Comparison of ENCODE assay signal across 8 mouse cellular contexts in the genomic region with DNA sequence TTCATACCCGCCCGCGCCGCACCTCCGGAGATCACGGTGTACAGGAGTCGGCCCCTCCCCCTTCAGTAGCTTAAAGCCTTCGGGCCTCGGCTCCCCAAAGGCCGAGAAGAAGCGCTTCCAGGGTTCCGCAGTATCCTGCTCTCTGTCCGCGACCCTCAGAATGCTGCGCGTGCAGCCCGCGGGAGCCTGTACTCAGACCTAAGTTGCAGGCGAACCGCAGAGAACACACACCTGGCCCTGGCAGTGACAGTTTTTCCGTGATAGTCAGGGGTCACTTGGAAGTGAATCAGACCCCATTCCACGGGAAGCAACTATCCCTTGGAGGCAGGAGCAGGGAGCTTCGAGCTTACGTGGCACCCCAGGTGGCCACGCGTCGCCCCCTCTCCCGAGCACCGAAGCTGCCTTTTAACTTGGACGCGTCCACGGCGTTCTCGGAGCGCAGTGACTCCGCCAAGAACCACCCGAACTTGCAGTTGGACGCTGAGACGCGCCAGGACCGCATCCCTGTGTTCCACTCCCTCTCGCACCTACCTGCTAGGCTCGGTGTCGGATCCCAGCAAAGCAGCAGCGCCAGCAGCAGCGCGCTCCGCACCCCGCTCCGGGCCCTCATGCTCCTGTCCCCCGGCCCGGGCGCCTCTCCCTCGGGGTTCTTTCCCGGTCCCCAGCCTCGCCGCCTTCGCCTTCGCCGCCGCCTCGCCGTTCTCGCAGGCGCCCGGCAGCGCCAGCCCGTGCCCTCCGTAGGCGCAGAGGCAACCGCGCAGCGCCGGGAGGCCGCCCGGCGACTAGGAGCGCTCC. TPM values are rescaled to one million over a fixed set of nuclear protein-coding genes. Genes with fewer than 3 reads are reported as not detected.
DNase-seq lines count a peak whose midpoint lies in the region; ATAC-seq lines count a peak whose summit lies in the region.

No protein-coding gene starts in this region.

- no peak for DNase-seq in neural tube, embryonic 11.5 days (ENCODE audit: low spot score)
- no peak for DNase-seq in neural tube, embryonic 10.5 days (ENCODE audit: extremely low spot score, low spot score)
- DNase-seq in cerebellum, postnatal 10 days, result peak; percentile 74 to 83
- peak; percentile 40 to 41 for DNase-seq in heart, postnatal 10 days
- no peak for DNase-seq in liver, embryonic 11.5 days (ENCODE audit: low spot score)
- DNase-seq in c-Kit-positive CD71-positive TER-119-positive erythroid progenitor cells, embryonic 14.5 days (ENCODE audit: low spot score), result no peak
- DNase-seq in urinary bladder, postnatal 10 days (ENCODE audit: low spot score), result no peak
- no peak for DNase-seq in layer of hippocampus, adult 18-20 months (ENCODE audit: low spot score in 2 of 2)

- peaks cover 60% of the 10 kb centered on the region for H3K27me3 ChIP-seq in neural tube, embryonic 11.5 days (ENCODE audit: control insufficient read depth, insufficient read depth, low read length)
- peaks cover 87% of the 10 kb centered on the region for H3K27me3 ChIP-seq in liver, embryonic 11.5 days (replicated peaks; ENCODE audit: control insufficient read depth, insufficient read depth, low read length)

- under 1% methylated on average over 68 of the region's 78 CpGs for WGBS in neural tube, embryonic 11.5 days
- 2% methylated on average over 78 of the region's 78 CpGs for WGBS in liver, embryonic 11.5 days

- H3K27ac ChIP-seq in neural tube, embryonic 11.5 days (ENCODE audit: low read depth, low read length), result 0 out of 2 replicates have a peak overlapping the region, but pooled peaks have one; percentile 20
- H3K27ac ChIP-seq in liver, embryonic 11.5 days (ENCODE audit: low read depth, low read length), result peak overlapping the region; percentile 43; the same call in 1 of the 2 replicates

- peak overlapping the region; percentile 59 for H3K4me3 ChIP-seq in neural tube, embryonic 11.5 days (ENCODE audit: low read depth, low read length)
- H3K4me3 ChIP-seq in liver, embryonic 11.5 days (ENCODE audit: low read depth, low read length), result peak overlapping the region; percentile 62

- H3K4me1 ChIP-seq in neural tube, embryonic 11.5 days (ENCODE audit: control insufficient read depth, insufficient read depth, low read length), result peaks cover 25% of the 10 kb centered on the region
- no peaks in the 10 kb centered on the region; the same call in none of the 2 replicates for H3K4me1 ChIP-seq in liver, embryonic 11.5 days (replicated peaks; ENCODE audit: control insufficient read depth, insufficient read depth, low read length)

- peak overlapping the region; percentile 97 for H3K4me2 ChIP-seq in neural tube, embryonic 11.5 days (ENCODE audit: low read depth)
- H3K4me2 ChIP-seq in liver, embryonic 11.5 days, result peak overlapping the region; percentile 80

- H3K9me3 ChIP-seq in neural tube, embryonic 11.5 days (ENCODE audit: control insufficient read depth, low read length), result no peaks in the 10 kb centered on the region
- H3K9me3 ChIP-seq in liver, embryonic 11.5 days (ENCODE audit: control insufficient read depth, low read length), result no peaks in the 10 kb centered on the region

- H3K9ac ChIP-seq in neural tube, embryonic 11.5 days (ENCODE audit: low read length), result peak overlapping the region; percentile 74
- peak overlapping the region; percentile 58 for H3K9ac ChIP-seq in liver, embryonic 11.5 days (ENCODE audit: low read depth, low read length)

- H3K36me3 ChIP-seq in neural tube, embryonic 11.5 days (ENCODE audit: control insufficient read depth, insufficient read depth, low read length), result no peaks in the 10 kb centered on the region
- H3K36me3 ChIP-seq in liver, embryonic 11.5 days (ENCODE audit: control insufficient read depth, insufficient read depth, low read length), result no peaks in the 10 kb centered on the region

- no peak for ATAC-seq in neural tube, embryonic 11.5 days (ENCODE audit: insufficient read depth, low FRiP score, low TSS enrichment)
- ATAC-seq in liver, embryonic 11.5 days (replicated peaks; ENCODE audit: low FRiP score), result peak; percentile 5; the same call in 1 of the 2 replicates

- intact Hi-C loops in heart, postnatal 10 days (cut with DNase I), result loop anchor here (1.0 to 2.0 kb wide), 2 partner anchors 22 to 52 kb away; no protein-coding TSS in a partner anchor

RNA-seq across cellular contexts. Expression of a gene that starts 0.6 kb away (rescaled TPM):
- 2.3 and 2.9 TPM in 2 replicates for polyA plus RNA-seq in neural tube, embryonic 11.5 days (2014; fragmentation: Nextera tagmentation; extraction: Ambion mirVana)
- 10 to 100 TPM; 35.3 to 47.0 TPM for total RNA-seq in heart, postnatal 10 days (2021)
- 3.2 and 4.2 TPM in 2 replicates for polyA plus RNA-seq in liver, embryonic 11.5 days (2014; fragmentation: Nextera tagmentation; extraction: Ambion mirVana)
- 10 to 100 TPM; 15.0 to 15.6 TPM for total RNA-seq in layer of hippocampus, adult 18-20 months (2021)

Comparison
In these comparisons a context has a peak if more than half of its experiments do, and no peak if none do; other contexts are left out.
1. DNase-seq: peak in cerebellum, postnatal 10 days (2 of 2) and heart, postnatal 10 days (2 of 2); none in neural tube, embryonic 11.5 days (single experiment), neural tube, embryonic 10.5 days (single experiment), liver, embryonic 11.5 days (single experiment), c-Kit-positive CD71-positive TER-119-positive erythroid progenitor cells, embryonic 14.5 days (single experiment), urinary bladder, postnatal 10 days (single experiment) and layer of hippocampus, adult 18-20 months (0 of 2).